Mouse (Mus musculus) CH12.LX (cell line): ENCODE measurements at regions not wholly inside any gene's neighbourhood (a gene's known extent, or its start where the extent isn't known, plus 50 kb on each side); places are given as distances from the start of the nearest gene placed in this dataset.
A peak's percentile ranks its signal among the peaks of the same experiment; 100 is the strongest.

Experiments used
- DNase-seq: peaks from one replicate; pipeline ENCODE4 v3.0.0-alpha.2; 2013; ENCODE audit errors: extremely low read depth
- H3K27ac ChIP-seq: 2 replicates; pipeline ENCODE4 v1.5.1; 2012; ENCODE audit warnings: low read depth, mild to moderate bottlenecking, control low read depth, moderate library complexity; ENCODE audit not compliant: insufficient read depth
- H3K27me3 ChIP-seq: replicated peaks from 2 replicates; pipeline ENCODE3; 2012; ENCODE audit warnings: inconsistent platforms
- H3K36me3 ChIP-seq, 2 experiments: replicated peaks in 1 of 2; 2 replicates each; pipeline versions ENCODE3 to v1.6.1; 2012; ENCODE audit warnings: inconsistent platforms in 1 of 2, low read length in 1 of 2, mild to moderate bottlenecking in 1 of 2, mixed read lengths in 1 of 2, moderate library complexity in 1 of 2; ENCODE audit not compliant: control insufficient read depth in 1 of 2, insufficient read depth in 1 of 2
- H3K4me1 ChIP-seq, 2 experiments: 2 replicates each; pipeline ENCODE4 v1.6.1; 2012; ENCODE audit warnings: inconsistent platforms in 1 of 2, moderate library complexity in 1 of 2; ENCODE audit not compliant: insufficient read depth in 2 of 2, control insufficient read depth in 1 of 2
- H3K4me2 ChIP-seq: 2 replicates; pipeline ENCODE4 v1.6.1; 2012; ENCODE audit warnings: low read depth, mild to moderate bottlenecking, control low read depth; ENCODE audit not compliant: poor library complexity, insufficient read depth, severe bottlenecking
- H3K4me3 ChIP-seq, 3 experiments: fragments of 150-350 bp in 1 of 3; sonication (generic) in 1 of 3; replicated peaks in 1 of 3; 2 replicates each; pipeline versions ENCODE3 to v1.5.1; 2011 to 2012; ENCODE audit warnings: low read depth in 2 of 3, low read length in 2 of 3, mild to moderate bottlenecking in 2 of 3, moderate library complexity in 2 of 3, control low read depth in 1 of 3, improper control_type of control experiment in 1 of 3, inconsistent platforms in 1 of 3, mixed read lengths in 1 of 3; ENCODE audit not compliant: poor library complexity in 1 of 3
- H3K79me2 ChIP-seq: replicated peaks from 2 replicates; pipeline ENCODE4 v1.6.1; 2012; ENCODE audit warnings: mild to moderate bottlenecking, moderate library complexity; ENCODE audit not compliant: control insufficient read depth, poor library complexity, insufficient read depth, severe bottlenecking; ENCODE audit errors: extremely low read depth
- H3K9ac ChIP-seq: 2 replicates; pipeline ENCODE4 v1.6.1; 2012; ENCODE audit warnings: low read depth, mild to moderate bottlenecking, control low read depth, moderate library complexity; ENCODE audit not compliant: insufficient read depth
- H3K9me3 ChIP-seq: replicated peaks from 2 replicates; pipeline ENCODE3; 2012; ENCODE audit warnings: low read length, inconsistent platforms, mixed read lengths
- BHLHE40 ChIP-seq: IDR thresholded peaks from 2 replicates; pipeline ENCODE4 v1.6.1; 2011; ENCODE audit warnings: mild to moderate bottlenecking, low read depth, low read length, improper control_type of control experiment
- CTCF ChIP-seq, 2 experiments: IDR thresholded peaks in 1 of 2; conservative IDR thresholded peaks in 1 of 2; 2 replicates each; pipeline ENCODE4 v1.5.1; 2011 to 2012; ENCODE audit warnings: low read depth in 2 of 2, low read length in 2 of 2, improper control_type of control experiment in 1 of 2, inconsistent platforms in 1 of 2, mild to moderate bottlenecking in 1 of 2, moderate library complexity in 1 of 2
- ETS1 ChIP-seq: conservative IDR thresholded peaks from 2 replicates; pipeline ENCODE4 v1.6.1; 2012; ENCODE audit warnings: low read depth, mild to moderate bottlenecking, inconsistent platforms, low read length, improper control_type of control experiment, moderate library complexity
- GABPA ChIP-seq: IDR thresholded peaks from 2 replicates; pipeline ENCODE4 v1.6.1; 2012; ENCODE audit warnings: low read depth, low read length, improper control_type of control experiment, inconsistent platforms; ENCODE audit not compliant: insufficient replicate concordance
- JUN ChIP-seq: IDR thresholded peaks from 2 replicates; pipeline ENCODE4 v1.6.1; 2011; ENCODE audit warnings: low read depth, mild to moderate bottlenecking, low read length, improper control_type of control experiment, moderate library complexity; ENCODE audit not compliant: insufficient read depth
- MAX ChIP-seq: IDR thresholded peaks from 2 replicates; pipeline ENCODE4 v1.6.1; 2011; ENCODE audit warnings: low read length, improper control_type of control experiment
- MAZ ChIP-seq: IDR thresholded peaks from 2 replicates; pipeline ENCODE4 v1.6.1; 2012; ENCODE audit warnings: low read depth, mild to moderate bottlenecking, inconsistent platforms, low read length, improper control_type of control experiment, moderate library complexity
- NELFE ChIP-seq: IDR thresholded peaks from 2 replicates; pipeline ENCODE4 v1.6.1; 2011; ENCODE audit warnings: low read depth, low read length, improper control_type of control experiment
- NRF1 ChIP-seq: IDR thresholded peaks from 2 replicates; pipeline ENCODE4 v1.6.1; 2014; ENCODE audit warnings: low read depth, mild to moderate bottlenecking, inconsistent platforms, low read length, improper control_type of control experiment, moderate library complexity
- RAD21 ChIP-seq: IDR thresholded peaks from 2 replicates; pipeline ENCODE4 v1.6.1; 2011; ENCODE audit warnings: low read depth, mild to moderate bottlenecking, low read length, improper control_type of control experiment, moderate library complexity
- SIN3A ChIP-seq: IDR thresholded peaks from 2 replicates; pipeline ENCODE4 v1.6.1; 2012; ENCODE audit warnings: low read length, improper control_type of control experiment, inconsistent platforms
- SMC3 ChIP-seq: IDR thresholded peaks from 2 replicates; pipeline ENCODE4 v1.6.1; 2011; ENCODE audit warnings: low read depth, low read length, improper control_type of control experiment
- TCF12 ChIP-seq: IDR thresholded peaks from 2 replicates; pipeline ENCODE4 v1.6.1; 2014; ENCODE audit warnings: low read depth, mild to moderate bottlenecking, inconsistent platforms, low read length, improper control_type of control experiment
- UBTF ChIP-seq: IDR thresholded peaks from 2 replicates; pipeline ENCODE4 v1.6.1; 2012; ENCODE audit warnings: low read depth, mild to moderate bottlenecking, inconsistent platforms, low read length, improper control_type of control experiment, moderate library complexity
- ZNF384 ChIP-seq: IDR thresholded peaks from 2 replicates; pipeline ENCODE4 v1.6.1; 2012; ENCODE audit warnings: low read depth, low read length, improper control_type of control experiment, inconsistent platforms
- dilution Hi-C: fragments of 300-500 bp; cut with MboI; formaldehyde crosslinking; loops from 2 replicates; pipeline ENCODE4 v1.14.3; 2020; ENCODE audit warnings: low sequenced_read_pairs; ENCODE audit not compliant: extremely low pct_unique_long_range_greater_than_20kb, extremely low pct_ligation_motif_present
- in situ Hi-C: fragments of 300-500 bp; cut with MboI; formaldehyde crosslinking; loops from 3 replicates; pipeline ENCODE4 v1.14.3; 2019; ENCODE audit warnings: low sequenced_read_pairs, low pct_ligation_motif_present, low pct_unique_long_range_greater_than_20kb, mixed read lengths

DNA sequence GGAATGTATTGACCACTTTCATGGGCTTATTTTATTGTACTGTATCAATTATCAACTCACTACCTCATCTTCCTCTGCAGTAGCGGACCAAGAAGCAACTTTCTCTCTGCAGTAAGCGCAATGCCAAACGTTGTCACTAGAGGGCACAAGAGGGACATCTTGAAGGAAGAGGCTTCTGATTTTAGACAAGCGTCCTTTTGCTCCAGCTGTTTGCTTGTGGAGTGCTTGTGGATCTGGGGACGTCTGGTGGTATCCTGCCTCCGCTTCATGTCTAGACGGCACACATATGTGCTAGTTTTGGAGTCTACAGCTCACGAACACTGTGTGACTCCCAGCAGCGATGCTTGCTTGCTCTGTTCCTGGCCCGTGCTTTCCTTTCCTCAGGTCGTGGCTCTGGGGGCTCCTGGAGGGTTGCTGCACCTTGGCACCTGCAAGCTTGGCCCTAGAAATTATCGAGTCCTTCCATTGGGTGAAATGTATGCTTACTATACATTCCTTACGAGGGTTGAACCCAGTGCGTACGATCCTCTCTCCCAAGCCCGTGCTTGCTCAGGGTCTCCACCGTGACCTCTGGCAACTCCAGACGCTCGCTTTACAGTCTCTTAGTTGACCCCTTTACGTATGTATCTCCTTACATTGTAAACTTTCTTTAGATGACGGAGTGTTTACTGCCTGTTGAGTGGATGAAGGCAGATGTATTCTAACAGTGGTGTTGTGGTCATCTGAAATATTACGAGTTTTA, 92.2 kb upstream of the Kif2a start:
- Histone ChIP-seq H3K9ac (no peak overlapping the region), H3K27me3 (no peaks in the 10 kb centered on the region), H3K4me3 (no peak overlapping the region), H3K9me3 (no peaks in the 10 kb centered on the region), H3K4me1 (no peaks in the 10 kb centered on the region), H3K79me2 (no peaks in the 10 kb centered on the region), H3K36me3 (no peaks in the 10 kb centered on the region), H3K27ac (no peak overlapping the region), H3K4me2 (peak overlapping the region; percentile 89)
- DNase-seq = peak; percentile 83
- dilution Hi-C loops (no loop called here), in situ Hi-C loops (loop anchor here (25.0 kb wide), 1 partner anchor 1023 kb away; no protein-coding TSS in a partner anchor)
- TF ChIP-seq RAD21 = peak; percentile 87
- peak; percentile 59 for TF ChIP-seq SMC3
- no peak for TF ChIP-seq NELFE
- TF ChIP-seq BHLHE40 = no peak
- no peak for TF ChIP-seq MAZ
- TF ChIP-seq ZNF384 = no peak
- TF ChIP-seq CTCF (conservative IDR thresholded peaks at IDR 0.05 in 1 of 2, IDR thresholded peaks at IDR 0.05 in 1 of 2; ENCODE audit: low read depth in 2 of 2, low read length in 2 of 2) = peak; percentile 86 to 95
- no peak for TF ChIP-seq NRF1
- no peak for TF ChIP-seq ETS1
- no peak for TF ChIP-seq UBTF
- TF ChIP-seq JUN = no peak

DNA sequence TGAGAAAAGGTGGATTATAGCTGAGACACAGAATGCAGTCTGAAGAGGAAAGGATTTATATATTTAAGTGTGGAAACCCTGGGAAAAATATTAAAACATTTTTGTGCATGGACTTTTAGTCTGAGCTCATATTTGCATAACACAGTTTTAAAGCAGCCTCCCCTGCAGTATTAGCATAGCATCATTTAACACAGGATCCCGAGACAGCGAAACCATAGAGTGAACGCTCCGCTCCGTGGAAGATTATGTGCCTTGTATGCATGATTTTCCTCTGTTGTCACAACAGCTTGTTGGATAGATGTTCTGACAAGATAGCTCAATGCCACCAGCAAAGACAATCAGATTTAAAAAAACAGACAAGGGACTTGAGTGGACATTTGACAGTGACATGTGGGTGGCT, 86.1 kb upstream of the Kif2a start:
- in situ Hi-C loops (loop anchor here (10.0 to 25.0 kb wide), 2 partner anchors 383 to 1029 kb away; no protein-coding TSS in a partner anchor), dilution Hi-C loops (no loop called here)
- Histone ChIP-seq H3K4me1 (peaks cover 0 to 2% of the 10 kb centered on the region in 2 experiments; a peak in 1 of 4 replicates), H3K27ac (no peak overlapping the region), H3K9ac (no peak overlapping the region), H3K9me3 (no peaks in the 10 kb centered on the region), H3K36me3 (no peaks in the 10 kb centered on the region), H3K4me2 (no peak overlapping the region), H3K79me2 (no peaks in the 10 kb centered on the region), H3K4me3 (no peak overlapping the region), H3K27me3 (no peaks in the 10 kb centered on the region)
- no peak for TF ChIP-seq MAX
- TF ChIP-seq TCF12 = no peak
- TF ChIP-seq GABPA = no peak
- TF ChIP-seq SIN3A = no peak
- DNase-seq = no peak
